Mouse (Mus musculus) hindbrain, embryonic 14.5 days (tissue): ENCODE data around the gene Tob1. TPM values are rescaled to one million over a fixed set of nuclear protein-coding genes. Genes with fewer than 3 reads are reported as not detected.

Experiments used
- ATAC-seq: fragments of 200-750 bp; cut with Nextera tagmentation; 2 replicates; pipeline ENCODE4 v1.8.0; 2017; ENCODE audit warnings: moderate number of reproducible peaks, mild to moderate bottlenecking, moderate TSS enrichment, moderate library complexity; ENCODE audit not compliant: low FRiP score
- DNase-seq: peaks from one replicate; pipeline ENCODE4 v3.0.0-alpha.2; 2015; ENCODE audit warnings: low spot score
- H3K27ac ChIP-seq: fragments of 300-500 bp; sonication (generic); 2 replicates; pipeline ENCODE4 v1.5.1; 2014; ENCODE audit warnings: mild to moderate bottlenecking, moderate library complexity
- H3K27me3 ChIP-seq: fragments of 300-500 bp; sonication (generic); 2 replicates; pipeline ENCODE4 v1.6.1; 2014; ENCODE audit warnings: mild to moderate bottlenecking, low read length, mixed read lengths; ENCODE audit not compliant: control insufficient read depth, insufficient read depth
- H3K36me3 ChIP-seq: fragments of 300-500 bp; sonication (generic); replicated peaks from 2 replicates; pipeline ENCODE4 v1.6.1; 2014; ENCODE audit not compliant: control insufficient read depth, insufficient read depth
- H3K4me1 ChIP-seq: fragments of 300-500 bp; sonication (generic); replicated peaks from 2 replicates; pipeline ENCODE4 v1.6.1; 2014; ENCODE audit warnings: antibody characterized with exemption, low read length, mixed read lengths; ENCODE audit not compliant: control insufficient read depth, insufficient read depth
- H3K4me2 ChIP-seq: fragments of 300-500 bp; sonication (generic); replicated peaks from 2 replicates; pipeline ENCODE4 v1.6.1; 2014; ENCODE audit warnings: mild to moderate bottlenecking, moderate library complexity
- H3K4me3 ChIP-seq: fragments of 300-500 bp; sonication (generic); replicated peaks from 2 replicates; pipeline ENCODE4 v1.5.1; 2014; ENCODE audit warnings: mild to moderate bottlenecking, low read length
- H3K9ac ChIP-seq: fragments of 300-500 bp; sonication (generic); 2 replicates; pipeline ENCODE4 v1.6.1; 2014
- H3K9me3 ChIP-seq: fragments of 300-500 bp; sonication (generic); 2 replicates; pipeline ENCODE4 v1.6.1; 2016; ENCODE audit warnings: low read length; ENCODE audit not compliant: control insufficient read depth
- WGBS: fragments of 180-500 bp; shearing (Covaris S2); extraction: QIAGEN DNeasy Blood & Tissue Kit; methylation state at CpG from one replicate; pipeline ENCODE4 v1.1.7; 2014; 5-methylcytosine and 5-hydroxymethylcytosine counted together
- polyA plus RNA-seq: library from polyadenylated mRNA; unstranded; fragments of >200 nt; fragmentation: Nextera tagmentation; extraction: Ambion mirVana; gene quantifications from 2 replicates; pipeline ENCODE4 v1.2.1, GENCODE M21; 2014

Tob1 gene
- polyA plus RNA-seq, 1 experiment from 2014 or later = 34.3 TPM

GRCm38 (mm10) chr11:94245955-94246788 lies 34.9 kb downstream of the Tob1 start, which contains the start of gene Wfikkn2:
TSS of gene Wfikkn2 (minus strand) at chr11:94246005.
- WGBS = 40% methylated on average over 17 of the region's 17 CpGs
- Histone ChIP-seq H3K36me3 (no peaks in the 10 kb centered on the region), H3K9ac (no peak within 1 kb of the TSS), H3K4me2 (no peak within 1 kb of the TSS), H3K4me3 (no peak within 1 kb of the TSS), H3K9me3 (no peaks in the 10 kb centered on the region), H3K27me3 (no peaks in the 10 kb centered on the region; the same call in 1 of the 2 replicates), H3K27ac (peak within 1 kb of the TSS; percentile 45), H3K4me1 (peaks cover 23% of the 10 kb centered on the region)
- peak; percentile 79 for ATAC-seq
- DNase-seq = peak; percentile 62

- H3K9ac ChIP-seq = no peak overlapping the region
- ATAC-seq = no peak
- H3K4me1 ChIP-seq = peaks cover 23% of the 10 kb centered on the region
- no peaks in the 10 kb centered on the region; the same call in 1 of the 2 replicates for H3K27me3 ChIP-seq
- 55% methylated on average over 8 of the region's 8 CpGs for WGBS
- H3K9me3 ChIP-seq = no peaks in the 10 kb centered on the region
- 0 out of 2 replicates have a peak overlapping the region, but pooled peaks have one; percentile 45 for H3K27ac ChIP-seq
- peak; percentile 26 for DNase-seq
- no peak overlapping the region for H3K4me3 ChIP-seq
- no peaks in the 10 kb centered on the region for H3K36me3 ChIP-seq
- no peak overlapping the region for H3K4me2 ChIP-seq
Measured at GRCm38 (mm10) chr11:94246789-94247061, 35.5 kb downstream of the Tob1 start.

GRCm38 (mm10) chr11:94253156-94253555 lies 41.9 kb downstream of the Tob1 start:
- no peak overlapping the region for H3K4me3 ChIP-seq
- 86% methylated on average over 9 of the region's 9 CpGs for WGBS
- no peak overlapping the region for H3K4me2 ChIP-seq
- H3K9ac ChIP-seq = no peak overlapping the region
- ATAC-seq (no peak), DNase-seq (no peak)
- no peaks in the 10 kb centered on the region for H3K9me3 ChIP-seq
- no peaks in the 10 kb centered on the region for H3K4me1 ChIP-seq
- no peaks in the 10 kb centered on the region for H3K27me3 ChIP-seq
- no peak overlapping the region for H3K27ac ChIP-seq
- no peaks in the 10 kb centered on the region for H3K36me3 ChIP-seq

- Histone ChIP-seq H3K4me1 (no peaks in the 10 kb centered on the region), H3K9ac (no peak overlapping the region), H3K36me3 (no peaks in the 10 kb centered on the region), H3K4me3 (no peak overlapping the region), H3K4me2 (no peak overlapping the region), H3K27ac (no peak overlapping the region), H3K27me3 (no peaks in the 10 kb centered on the region), H3K9me3 (no peaks in the 10 kb centered on the region)
- no peak for DNase-seq
- 92% methylated on average over 10 of the region's 10 CpGs for WGBS
- no peak for ATAC-seq
Measured at GRCm38 (mm10) chr11:94253691-94254090, 42.4 kb downstream of the Tob1 start.

GRCm38 (mm10) chr11:94255733-94256132 lies 44.5 kb downstream of the Tob1 start:
- Histone ChIP-seq H3K4me3 (no peak overlapping the region), H3K27me3 (no peaks in the 10 kb centered on the region), H3K36me3 (no peaks in the 10 kb centered on the region), H3K27ac (no peak overlapping the region), H3K9me3 (no peaks in the 10 kb centered on the region), H3K4me2 (no peak overlapping the region), H3K4me1 (no peaks in the 10 kb centered on the region), H3K9ac (no peak overlapping the region)
- DNase-seq = no peak
- ATAC-seq = no peak
- WGBS = 56% methylated on average over 5 of the region's 5 CpGs

GRCm38 (mm10) chr11:94257987-94258386 lies 46.7 kb downstream of the Tob1 start:
- no peak overlapping the region for H3K4me2 ChIP-seq
- no peaks in the 10 kb centered on the region for H3K36me3 ChIP-seq
- no peaks in the 10 kb centered on the region for H3K4me1 ChIP-seq
- no peaks in the 10 kb centered on the region for H3K9me3 ChIP-seq
- no peaks in the 10 kb centered on the region for H3K27me3 ChIP-seq
- no peak overlapping the region for H3K27ac ChIP-seq
- DNase-seq (no peak), ATAC-seq (no peak)
- 66% methylated on average over 14 of the region's 14 CpGs for WGBS
- H3K9ac ChIP-seq = no peak overlapping the region
- H3K4me3 ChIP-seq = no peak overlapping the region

- H3K27ac ChIP-seq = no peak overlapping the region
- H3K27me3 ChIP-seq = no peaks in the 10 kb centered on the region
- H3K4me2 ChIP-seq = no peak overlapping the region
- no peaks in the 10 kb centered on the region for H3K36me3 ChIP-seq
- 46% methylated on average over 4 of the region's 4 CpGs for WGBS
- no peak for DNase-seq
- H3K9ac ChIP-seq = no peak overlapping the region
- ATAC-seq = no peak
- H3K4me1 ChIP-seq = no peaks in the 10 kb centered on the region
- no peak overlapping the region for H3K4me3 ChIP-seq
- H3K9me3 ChIP-seq = no peaks in the 10 kb centered on the region
Measured at GRCm38 (mm10) chr11:94259814-94260213, 48.6 kb downstream of the Tob1 start.

GRCm38 (mm10) chr11:94261585-94262370 lies 50.5 kb downstream of the Tob1 start:
- no peak overlapping the region for H3K4me3 ChIP-seq

More at GRCm38 (mm10) chr11:94261585-94262370, 50.5 kb downstream of the Tob1 start:
- no peaks in the 10 kb centered on the region for H3K27me3 ChIP-seq
- no peaks in the 10 kb centered on the region for H3K9me3 ChIP-seq
- ATAC-seq = no peak
- WGBS = 68% methylated on average over 6 of the region's 6 CpGs
- H3K36me3 ChIP-seq = no peaks in the 10 kb centered on the region
- no peak for DNase-seq
- H3K4me1 ChIP-seq = no peaks in the 10 kb centered on the region; the same call in 1 of the 2 replicates
- no peak overlapping the region for H3K27ac ChIP-seq
- no peak overlapping the region for H3K4me2 ChIP-seq
- H3K9ac ChIP-seq = no peak overlapping the region
